Mouse (Mus musculus) gastrocnemius, postnatal 14 days (tissue): ENCODE results near the gene Inafm2. TPM values are rescaled to one million over a fixed set of nuclear protein-coding genes. Genes with fewer than 3 reads are reported as not detected.

ENCODE experiments used
- total RNA-seq, 2 experiments: library from RNA; stranded (reverse); gene quantifications; 2 replicates each; pipeline ENCODE4 v1.2.3; 2021

Gene Inafm2
- total RNA-seq, 2 experiments from 2014 or later: 5.3 TPM

Other genes with a start within 250 kb of the Inafm2 start
- 10 to 100 TPM; 12.8 to 16.4 TPM for gene Bmf, start 196.1 kb upstream of the Inafm2 start, total RNA-seq
- 1 to 10 TPM; 5.7 to 5.8 TPM for gene Bub1b, start 147.5 kb upstream of the Inafm2 start, total RNA-seq
- under 1 TPM; 0.07 to 0.14 TPM for gene Pak6, start 82.5 kb upstream of the Inafm2 start, total RNA-seq
- gene Ankrd63, start 41.8 kb upstream of the Inafm2 start, total RNA-seq: not detected
- under 1 TPM; 0.08 to 0.27 TPM for gene Plcb2, start 17.3 kb upstream of the Inafm2 start, total RNA-seq
- gene Ccdc9b, start 16.9 kb downstream of the Inafm2 start, total RNA-seq: 1 to 10 TPM; 6.8 to 6.9 TPM
- gene Phgr1, start 27.0 kb downstream of the Inafm2 start, total RNA-seq: not detected
- under 1 TPM; 0.06 to 0.07 TPM for gene Disp2, start 34.0 kb downstream of the Inafm2 start, total RNA-seq
- gene Knstrn, start 68.2 kb downstream of the Inafm2 start, total RNA-seq: 1 to 10 TPM; 3.8 to 4.1 TPM
- gene Ivd, start 116.2 kb downstream of the Inafm2 start, total RNA-seq: 10 to 100 TPM; 68.8 to 85.3 TPM
- gene Bahd1, start 154.6 kb downstream of the Inafm2 start, total RNA-seq: 1 to 10 TPM; 4.9 to 5.0 TPM
- gene Chst14, start 180.7 kb downstream of the Inafm2 start, total RNA-seq: 1 to 10 TPM; 5.8 to 6.2 TPM